Mouse (Mus musculus): ENCODE results near the gene Mmp11. TPM values are rescaled to one million over a fixed set of nuclear protein-coding genes. Genes with fewer than 3 reads are reported as not detected.

The Mmp11 gene
- polyA plus RNA-seq, 1 experiment from 2014 or later = 2.8 TPM

DNA sequence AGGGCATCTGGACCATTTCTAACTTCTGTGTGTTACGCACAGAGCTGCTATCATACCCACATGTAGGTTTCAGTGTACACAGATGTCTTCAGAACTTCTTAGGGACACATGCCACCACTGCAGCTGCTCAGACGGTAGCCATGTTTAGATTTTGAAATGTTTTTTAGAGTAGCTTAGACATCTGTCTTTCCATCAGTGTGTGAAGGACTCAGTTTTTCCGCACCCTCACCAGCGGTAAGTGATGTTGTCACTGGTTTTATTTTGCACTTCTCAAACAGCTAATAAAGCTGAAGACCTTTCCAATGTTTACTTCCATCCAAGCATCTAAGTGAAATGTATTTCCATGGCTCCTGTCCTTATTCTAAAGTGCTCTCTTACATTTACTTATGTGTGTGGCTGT lies 29.4 kb downstream of the Mmp11 start:
- Histone ChIP-seq H3K27me3 (ENCODE audit: insufficient read depth, low read length) (no peaks in the 10 kb centered on the region), H3K9ac (replicated peaks) (no peak overlapping the region), H3K27ac (ENCODE audit: low read depth) (no peak overlapping the region), H3K36me3 (replicated peaks; ENCODE audit: insufficient read depth, low read length) (peaks cover 81% of the 10 kb centered on the region), H3K4me1 (ENCODE audit: insufficient read depth) (no peaks in the 10 kb centered on the region), H3K9me3 (ENCODE audit: low read length) (no peaks in the 10 kb centered on the region), H3K4me2 (ENCODE audit: low read depth, low read length) (no peak overlapping the region), H3K4me3 (ENCODE audit: low read depth, low read length) (no peak overlapping the region)
- TF ChIP-seq EP300 (IDR thresholded peaks at IDR 0.05; ENCODE audit: low read depth) (no peak), CTCF (IDR thresholded peaks at IDR 0.05; ENCODE audit: low read depth) (no peak)
- DNase-seq = no peak
- WGBS (ENCODE audit: insufficient replicate concordance) = 93% methylated on average over 4 of the region's 4 CpGs
- ATAC-seq = no peak

DNA sequence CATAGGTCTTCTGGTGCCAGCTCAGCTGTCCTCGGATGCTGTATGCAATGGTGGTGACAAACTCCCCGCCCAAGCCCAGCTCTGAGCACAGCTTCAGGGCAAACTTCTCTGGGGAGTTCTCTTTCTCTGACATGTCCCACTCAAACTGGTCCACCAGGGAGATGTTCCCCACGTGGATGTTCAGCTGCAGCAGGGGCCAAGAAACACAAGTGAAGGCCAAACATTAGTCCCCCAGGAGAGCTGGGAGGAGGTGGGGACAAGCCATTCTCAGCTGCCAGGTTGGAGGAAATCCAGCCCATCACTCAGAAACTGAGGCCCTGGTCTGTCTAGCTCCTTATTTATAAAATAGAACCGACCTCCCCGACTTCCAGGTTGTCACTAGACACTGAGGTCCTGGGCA lies 31.9 kb downstream of the Mmp11 start:
- 86% methylated on average over 5 of the region's 5 CpGs for WGBS (ENCODE audit: insufficient replicate concordance)

DNA sequence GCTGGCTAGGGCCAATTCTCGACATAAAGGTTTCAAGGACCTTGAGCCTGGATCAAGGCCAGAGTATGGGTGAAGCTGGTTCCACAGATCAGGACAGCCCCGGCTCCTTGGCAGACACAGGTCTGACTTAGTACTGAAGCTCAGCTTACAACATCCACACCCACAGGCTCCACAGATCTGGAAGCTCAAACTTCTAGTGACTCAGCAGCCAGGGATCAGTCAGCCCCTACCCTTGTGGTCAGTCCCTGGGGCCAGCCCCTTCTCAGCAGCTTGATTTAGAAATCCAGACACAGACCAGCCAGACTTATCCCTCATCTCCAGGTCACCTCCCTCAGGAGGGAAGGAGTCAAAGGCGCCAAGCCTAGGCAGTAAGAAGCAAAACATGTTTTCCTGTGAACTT lies 37.5 kb downstream of the Mmp11 start:
- no peak for TF ChIP-seq EP300 (IDR thresholded peaks at IDR 0.05; ENCODE audit: low read depth)
- no peak for ATAC-seq
- Histone ChIP-seq H3K4me3 (ENCODE audit: low read depth, low read length) (no peak overlapping the region), H3K27me3 (ENCODE audit: insufficient read depth, low read length) (no peaks in the 10 kb centered on the region), H3K4me1 (ENCODE audit: insufficient read depth) (peaks cover 4% of the 10 kb centered on the region; the same call in 1 of the 2 replicates), H3K27ac (ENCODE audit: low read depth) (peak overlapping the region; percentile 2; the same call in 1 of the 2 replicates), H3K36me3 (replicated peaks; ENCODE audit: insufficient read depth, low read length) (peaks cover 56% of the 10 kb centered on the region), H3K4me2 (ENCODE audit: low read depth, low read length) (no peak overlapping the region), H3K9ac (replicated peaks) (no peak overlapping the region), H3K9me3 (ENCODE audit: low read length) (no peaks in the 10 kb centered on the region)
- no peak for DNase-seq
- WGBS (ENCODE audit: insufficient replicate concordance) = 69% methylated on average over 3 of the region's 3 CpGs

More for the DNA sequence above, 31.9 kb downstream of the Mmp11 start:
- Histone ChIP-seq H3K4me1 (ENCODE audit: insufficient read depth) (no peaks in the 10 kb centered on the region), H3K4me2 (ENCODE audit: low read depth, low read length) (no peak overlapping the region), H3K27me3 (ENCODE audit: insufficient read depth, low read length) (no peaks in the 10 kb centered on the region), H3K36me3 (replicated peaks; ENCODE audit: insufficient read depth, low read length) (peaks cover 68% of the 10 kb centered on the region), H3K4me3 (ENCODE audit: low read depth, low read length) (no peak overlapping the region), H3K27ac (ENCODE audit: low read depth) (no peak overlapping the region), H3K9me3 (ENCODE audit: low read length) (no peaks in the 10 kb centered on the region), H3K9ac (replicated peaks) (no peak overlapping the region)
- TF ChIP-seq CTCF (IDR thresholded peaks at IDR 0.05; ENCODE audit: low read depth) (no peak), EP300 (IDR thresholded peaks at IDR 0.05; ENCODE audit: low read depth) (no peak)
- ATAC-seq (no peak), DNase-seq (no peak)

DNA sequence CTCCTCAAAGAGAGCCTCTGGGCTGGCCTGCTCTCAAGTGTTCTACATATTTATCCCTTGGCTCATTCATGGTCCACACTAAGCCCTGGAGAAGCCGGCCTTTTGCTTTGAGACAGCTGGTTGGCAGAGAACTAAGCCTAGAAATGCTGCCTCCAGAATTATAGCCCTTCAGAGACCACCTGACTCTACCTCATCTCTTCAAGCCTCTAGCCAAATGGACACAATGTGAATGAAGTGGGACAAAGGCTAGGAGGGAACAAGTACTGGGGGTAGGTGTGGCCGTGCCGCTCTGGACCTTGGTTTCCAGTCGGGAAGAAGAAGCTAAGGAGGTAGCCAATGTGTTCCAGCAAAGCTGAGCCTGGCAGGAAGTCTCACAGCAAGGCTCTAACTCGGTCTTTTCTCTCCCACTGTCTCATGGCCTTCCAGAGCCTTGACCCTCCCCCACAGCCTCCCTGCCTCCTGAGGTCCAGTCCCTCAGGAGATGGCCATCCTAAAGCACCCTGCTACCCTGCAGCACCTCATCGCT lies 38.2 kb downstream of the Mmp11 start:
- H3K27ac ChIP-seq (ENCODE audit: low read depth) = no peak overlapping the region
- no peak overlapping the region for H3K9ac ChIP-seq (replicated peaks)
- DNase-seq (no peak), ATAC-seq (no peak)
- no peaks in the 10 kb centered on the region for H3K9me3 ChIP-seq (ENCODE audit: low read length)
- WGBS (ENCODE audit: insufficient replicate concordance) = 80% methylated on average over 6 of the region's 6 CpGs
- H3K4me2 ChIP-seq (ENCODE audit: low read depth, low read length) = no peak overlapping the region
- peaks cover 10% of the 10 kb centered on the region for H3K4me1 ChIP-seq (ENCODE audit: insufficient read depth)
- H3K36me3 ChIP-seq (replicated peaks; ENCODE audit: insufficient read depth, low read length) = peaks cover 48% of the 10 kb centered on the region
- H3K4me3 ChIP-seq (ENCODE audit: low read depth, low read length) = no peak overlapping the region
- H3K27me3 ChIP-seq (ENCODE audit: insufficient read depth, low read length) = no peaks in the 10 kb centered on the region
- TF ChIP-seq CTCF (IDR thresholded peaks at IDR 0.05; ENCODE audit: low read depth) (no peak), EP300 (IDR thresholded peaks at IDR 0.05; ENCODE audit: low read depth) (no peak)

DNA sequence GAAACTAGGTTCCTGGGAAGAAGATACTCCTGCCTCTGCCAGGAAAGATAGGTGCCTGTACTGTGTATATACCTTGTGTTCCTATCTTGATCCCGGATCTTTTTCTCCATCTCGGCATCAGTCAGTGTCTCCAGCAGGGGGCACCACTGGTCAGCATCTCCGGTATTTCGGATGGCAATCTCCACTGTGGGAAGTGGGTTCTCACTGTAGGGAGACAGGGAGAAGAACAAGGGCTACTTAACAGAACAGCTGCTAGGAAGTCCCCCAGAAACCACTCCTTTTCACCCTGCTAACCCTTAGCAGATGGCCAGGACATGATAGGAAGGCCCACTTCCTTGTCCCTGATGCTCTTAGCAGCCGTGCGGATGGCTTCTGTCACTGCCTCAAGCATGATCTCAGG lies 38.9 kb downstream of the Mmp11 start:
- peaks cover 10% of the 10 kb centered on the region for H3K4me1 ChIP-seq (ENCODE audit: insufficient read depth)
- H3K27me3 ChIP-seq (ENCODE audit: insufficient read depth, low read length) = no peaks in the 10 kb centered on the region
- no peak overlapping the region for H3K4me3 ChIP-seq (ENCODE audit: low read depth, low read length)
- TF ChIP-seq CTCF (IDR thresholded peaks at IDR 0.05; ENCODE audit: low read depth) = peak; percentile 87
- TF ChIP-seq EP300 (IDR thresholded peaks at IDR 0.05; ENCODE audit: low read depth) = no peak
- H3K27ac ChIP-seq (ENCODE audit: low read depth) = no peak overlapping the region
- H3K4me2 ChIP-seq (ENCODE audit: low read depth, low read length) = no peak overlapping the region
- DNase-seq (peak; percentile 82), ATAC-seq (no peak)
- H3K9me3 ChIP-seq (ENCODE audit: low read length) = no peaks in the 10 kb centered on the region
- 42% methylated on average over 6 of the region's 6 CpGs for WGBS (ENCODE audit: insufficient replicate concordance)
- H3K36me3 ChIP-seq (replicated peaks; ENCODE audit: insufficient read depth, low read length) = peaks cover 41% of the 10 kb centered on the region
- no peak overlapping the region for H3K9ac ChIP-seq (replicated peaks)

DNA sequence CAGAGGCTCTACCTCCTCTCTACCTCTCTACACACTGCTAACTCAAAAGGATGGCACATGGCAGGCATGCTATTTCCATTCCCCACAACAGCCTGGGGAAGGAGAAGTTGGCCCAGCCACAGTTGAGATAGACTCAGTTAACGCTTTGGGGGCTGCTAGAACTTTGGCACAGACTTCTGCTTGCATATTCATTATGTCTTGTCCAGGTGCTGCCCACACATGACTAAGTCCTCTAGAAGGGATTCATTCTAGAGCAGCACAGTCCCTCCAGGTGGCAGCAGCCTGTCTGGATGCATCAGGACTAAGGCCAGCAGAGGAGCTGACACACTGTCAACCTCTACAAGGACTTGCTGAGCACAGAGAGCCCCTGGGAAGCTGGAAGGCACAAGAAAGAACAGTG lies 40.1 kb downstream of the Mmp11 start:
- Histone ChIP-seq H3K4me2 (ENCODE audit: low read depth, low read length) (no peak overlapping the region), H3K4me3 (ENCODE audit: low read depth, low read length) (no peak overlapping the region), H3K27ac (ENCODE audit: low read depth) (no peak overlapping the region), H3K27me3 (ENCODE audit: insufficient read depth, low read length) (no peaks in the 10 kb centered on the region), H3K9me3 (ENCODE audit: low read length) (no peaks in the 10 kb centered on the region), H3K36me3 (replicated peaks; ENCODE audit: insufficient read depth, low read length) (peaks cover 33% of the 10 kb centered on the region), H3K9ac (replicated peaks) (no peak overlapping the region), H3K4me1 (ENCODE audit: insufficient read depth) (peaks cover 10% of the 10 kb centered on the region)
- TF ChIP-seq CTCF (IDR thresholded peaks at IDR 0.05; ENCODE audit: low read depth) = no peak
- DNase-seq (no peak), ATAC-seq (no peak)
- 88% methylated on average over 1 of the region's 1 CpGs for WGBS (ENCODE audit: insufficient replicate concordance)

DNA sequence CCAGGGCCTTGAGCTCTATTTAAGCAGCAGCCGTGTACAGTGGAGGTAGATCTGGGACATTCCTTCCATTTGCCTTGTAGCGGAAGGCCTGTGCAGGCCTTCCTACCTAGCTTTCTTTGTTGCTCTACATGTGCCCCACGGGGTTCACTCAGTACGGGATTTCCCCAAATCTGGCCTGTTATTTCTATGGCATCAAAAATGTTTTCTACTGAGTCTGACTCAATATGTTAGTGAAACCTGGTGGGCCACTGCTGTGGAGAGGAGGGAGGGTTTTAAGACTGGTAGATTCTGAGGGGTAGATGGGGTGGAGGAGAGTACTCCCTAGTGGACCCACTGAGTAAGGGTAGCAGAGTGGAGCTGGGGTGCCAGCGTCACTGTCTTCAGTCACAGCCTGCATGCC lies 40.6 kb downstream of the Mmp11 start:
- Histone ChIP-seq H3K9ac (replicated peaks) (no peak overlapping the region), H3K4me3 (ENCODE audit: low read depth, low read length) (no peak overlapping the region), H3K27ac (ENCODE audit: low read depth) (no peak overlapping the region), H3K9me3 (ENCODE audit: low read length) (no peaks in the 10 kb centered on the region), H3K36me3 (replicated peaks; ENCODE audit: insufficient read depth, low read length) (peaks cover 33% of the 10 kb centered on the region), H3K27me3 (ENCODE audit: insufficient read depth, low read length) (no peaks in the 10 kb centered on the region), H3K4me1 (ENCODE audit: insufficient read depth) (peaks cover 10% of the 10 kb centered on the region), H3K4me2 (ENCODE audit: low read depth, low read length) (no peak overlapping the region)
- TF ChIP-seq CTCF (IDR thresholded peaks at IDR 0.05; ENCODE audit: low read depth) (no peak), EP300 (IDR thresholded peaks at IDR 0.05; ENCODE audit: low read depth) (no peak)
- DNase-seq (no peak), ATAC-seq (no peak)
- WGBS (ENCODE audit: insufficient replicate concordance) = 90% methylated on average over 5 of the region's 5 CpGs

All from liver, postnatal 0 days (tissue).